13 mouse cellular contexts compared by ENCODE assay signal in genomic region chr8:120337627-120338026, GRCm38 (mm10).
"Had no signal": no experiment of that assay in that cellular context is flagged by ENCODE, and none has a peak within 500 bp of the region (broad histone marks: within the 10 kb centered on the region; RNA-seq: fewer than 3 reads in every experiment).

No protein-coding gene starts in this region.

- H3K4me2 ChIP-seq: limb, embryonic 13.5 days; neural tube, embryonic 13.5 days; stomach, embryonic 15.5 days had no signal

- H3K27ac ChIP-seq: kidney, postnatal 0 days; limb, embryonic 13.5 days; liver, embryonic 14.5 days; stomach, embryonic 15.5 days had no signal

- H3K9ac ChIP-seq: limb, embryonic 13.5 days; liver, embryonic 14.5 days; neural tube, embryonic 13.5 days; stomach, embryonic 15.5 days had no signal

- ATAC-seq: lung, postnatal 0 days had no signal

- DNase-seq: kidney, adult 9 months; kidney, postnatal 36 days; layer of hippocampus, adult 9-11 months; lung, adult 2 months; lung, postnatal 4 days; right cerebral cortex, postnatal 14 days; thymus, adult 2 months had no signal

- H3K36me3 ChIP-seq: neural tube, embryonic 13.5 days; stomach, embryonic 15.5 days had no signal

- H3K4me3 ChIP-seq: limb, embryonic 13.5 days; neural tube, embryonic 13.5 days; stomach, embryonic 15.5 days had no signal

- H3K9me3 ChIP-seq: limb, embryonic 13.5 days; neural tube, embryonic 13.5 days; stomach, embryonic 15.5 days had no signal

- H3K27me3 ChIP-seq: limb, embryonic 13.5 days; neural tube, embryonic 13.5 days; stomach, embryonic 15.5 days had no signal
